Mouse (Mus musculus): Measurements from ENCODE around the gene Arvcf.

DNA sequence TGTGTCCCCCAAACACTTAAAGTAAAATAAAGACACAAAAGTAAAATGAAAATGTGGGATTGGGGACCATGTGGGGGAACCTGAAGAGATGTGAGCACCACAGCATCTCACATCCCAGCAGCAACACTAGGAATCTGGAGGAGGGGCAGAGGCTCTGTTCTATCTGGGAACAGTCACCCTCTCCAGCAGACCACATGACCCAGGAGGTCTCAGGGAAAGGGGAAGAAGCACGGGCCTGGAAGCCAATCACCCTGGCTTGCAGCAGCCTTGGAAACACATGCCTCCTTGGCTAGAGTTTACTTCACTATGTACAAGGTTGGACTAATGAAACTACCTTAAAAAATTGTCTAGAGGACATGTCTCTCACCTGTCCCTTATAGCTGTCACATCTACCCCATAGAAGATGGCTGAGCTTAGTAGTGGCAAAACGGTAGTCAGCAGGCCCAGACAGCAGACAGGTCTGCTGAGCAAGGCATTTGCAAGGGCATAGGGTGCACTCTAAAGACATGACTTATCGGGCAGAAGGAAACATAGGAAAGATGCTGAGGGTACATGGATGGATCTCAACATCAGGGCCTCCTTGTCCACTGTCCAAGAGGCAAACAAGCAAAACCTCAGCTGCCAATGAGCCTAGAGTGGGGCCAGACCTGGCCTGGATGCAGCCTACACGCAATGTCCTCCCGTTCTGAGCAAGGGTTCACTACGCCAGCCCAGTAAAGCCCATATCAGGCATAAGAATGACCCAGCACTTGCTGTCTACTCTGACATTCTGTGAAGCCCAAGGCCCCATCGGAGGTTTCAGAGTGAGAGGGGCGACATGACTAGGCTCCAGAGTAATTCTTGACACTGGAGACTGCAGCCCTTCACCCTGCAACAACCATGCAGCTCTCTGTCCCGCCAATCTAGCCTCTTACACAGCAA lies 5.1 kb upstream of the Arvcf start:
- TF ChIP-seq MAFK (IDR thresholded peaks at IDR 0.05; ENCODE audit: insufficient read depth, low read depth, low read length) = no peak
- no peak for TF ChIP-seq HCFC1 (IDR thresholded peaks at IDR 0.05; ENCODE audit: borderline replicate concordance, insufficient read depth, low read length)
- TF ChIP-seq ZNF384 (IDR thresholded peaks at IDR 0.05; ENCODE audit: low read depth, low read length) = no peak
- TF ChIP-seq CHD2 (IDR thresholded peaks at IDR 0.05; ENCODE audit: low read depth, low read length) = no peak
